Mouse (Mus musculus) E14TG2a.4 (cell line): ENCODE measurements around the gene Celsr1.

ENCODE experiments used
- CTCF ChIP-seq: conservative IDR thresholded peaks from 2 replicates; pipeline ENCODE4 v1.5.1; 2014; ENCODE audit warnings: low read length
- NANOG ChIP-seq: IDR thresholded peaks from 2 replicates; pipeline ENCODE4 v1.6.1; 2014; ENCODE audit warnings: borderline replicate concordance, low read length, mixed read lengths

- no peak for TF ChIP-seq CTCF
- TF ChIP-seq NANOG: no peak
Observed at GRCm38 (mm10) chr15:86061221-86061620, 27.6 kb upstream of the Celsr1 start.
